Mouse (Mus musculus) heart, embryonic 12.5 days (tissue): ENCODE results near the gene Wnt4. TPM values are rescaled to one million over a fixed set of nuclear protein-coding genes. Genes with fewer than 3 reads are reported as not detected.

ENCODE experiments used
- ATAC-seq: fragments of 200-750 bp; cut with Nextera tagmentation; 2 replicates; pipeline ENCODE4 v1.8.0; 2017; ENCODE audit warnings: moderate TSS enrichment, moderate library complexity; ENCODE audit not compliant: insufficient number of reproducible peaks, low FRiP score
- H3K27ac ChIP-seq: fragments of 300-500 bp; sonication (generic); 2 replicates; pipeline ENCODE4 v1.5.1; 2016; ENCODE audit warnings: mild to moderate bottlenecking, moderate library complexity; ENCODE audit not compliant: poor library complexity, severe bottlenecking
- H3K27me3 ChIP-seq: fragments of 300-500 bp; sonication (generic); replicated peaks from 2 replicates; pipeline ENCODE4 v1.6.1; 2016; ENCODE audit warnings: mild to moderate bottlenecking, moderate library complexity
- H3K36me3 ChIP-seq: fragments of 300-500 bp; sonication (generic); 2 replicates; pipeline ENCODE4 v1.6.1; 2016; ENCODE audit warnings: mild to moderate bottlenecking, moderate library complexity
- H3K4me1 ChIP-seq: fragments of 300-500 bp; sonication (generic); replicated peaks from 2 replicates; pipeline ENCODE4 v1.6.1; 2016; ENCODE audit warnings: mild to moderate bottlenecking
- H3K4me2 ChIP-seq: fragments of 300-500 bp; sonication (generic); 2 replicates; pipeline ENCODE4 v1.6.1; 2016; ENCODE audit warnings: mild to moderate bottlenecking, moderate library complexity
- H3K4me3 ChIP-seq: fragments of 300-500 bp; sonication (generic); 2 replicates; pipeline ENCODE4 v1.5.1; 2016; ENCODE audit warnings: mild to moderate bottlenecking
- H3K9ac ChIP-seq: fragments of 300-500 bp; sonication (generic); 2 replicates; pipeline ENCODE4 v1.6.1; 2016; ENCODE audit warnings: mild to moderate bottlenecking, moderate library complexity
- H3K9me3 ChIP-seq: fragments of 300-500 bp; sonication (generic); replicated peaks from 2 replicates; pipeline ENCODE4 v1.6.1; 2016; ENCODE audit warnings: mild to moderate bottlenecking, moderate library complexity
- WGBS: fragments of 180-500 bp; shearing (Covaris S2); methylation state at CpG from one replicate; pipeline ENCODE4 v1.1.7; 2016; 5-methylcytosine and 5-hydroxymethylcytosine counted together
- polyA plus RNA-seq: library from polyadenylated mRNA; unstranded; fragments of >200 nt; fragmentation: Nextera tagmentation; extraction: Ambion mirVana; gene quantifications from 2 replicates; pipeline ENCODE4 v1.2.1, GENCODE M21; 2016

Gene Wnt4
- polyA plus RNA-seq, 1 experiment from 2014 or later: 3.1 TPM

DNA sequence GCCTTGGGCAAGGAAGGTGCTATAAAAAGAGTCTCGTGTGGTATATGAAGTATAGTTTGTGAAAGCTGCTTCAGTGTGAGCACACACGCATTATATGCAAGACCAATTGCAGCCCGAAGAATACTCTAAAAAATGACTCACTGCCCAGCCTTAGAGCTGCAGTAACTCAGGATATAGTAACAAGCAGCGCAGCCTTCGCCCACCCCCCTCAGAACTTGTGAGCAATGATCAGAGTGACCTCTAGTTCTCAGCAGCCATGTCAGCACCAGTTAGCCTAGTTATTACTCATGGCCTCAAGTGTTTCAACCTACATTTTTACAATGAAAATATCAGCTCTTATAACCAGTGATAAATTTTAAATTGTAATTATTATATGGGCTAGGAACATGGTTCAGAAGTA is 59.2 kb downstream of the Wnt4 start:
- H3K36me3 ChIP-seq: peaks cover 39% of the 10 kb centered on the region
- 74% methylated on average over 5 of the region's 5 CpGs for WGBS
- no peak overlapping the region for H3K9ac ChIP-seq
- H3K27ac ChIP-seq: no peak overlapping the region
- H3K4me1 ChIP-seq: peaks cover 38% of the 10 kb centered on the region
- H3K27me3 ChIP-seq: no peaks in the 10 kb centered on the region
- H3K4me3 ChIP-seq: no peak overlapping the region
- H3K9me3 ChIP-seq: no peaks in the 10 kb centered on the region
- H3K4me2 ChIP-seq: no peak overlapping the region
- ATAC-seq: no peak

DNA sequence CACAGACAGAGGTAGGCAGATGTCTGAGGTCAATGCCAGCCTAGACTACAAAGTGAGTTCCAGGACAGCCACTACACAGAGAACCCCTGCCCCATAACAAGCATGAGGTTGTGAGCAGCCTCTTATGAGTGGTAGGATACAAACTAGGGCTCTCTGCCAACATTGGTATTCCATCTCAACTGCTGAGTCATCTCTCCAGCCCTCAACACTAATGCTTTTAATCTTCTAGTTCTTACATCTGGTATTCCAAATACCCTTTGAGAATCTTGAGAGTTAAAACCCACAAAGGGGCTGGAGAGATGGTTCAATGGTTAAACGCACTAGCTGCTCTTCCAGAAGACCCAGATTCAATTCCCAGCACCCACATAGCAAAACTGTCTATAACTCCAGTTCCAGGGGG is 62.1 kb downstream of the Wnt4 start:
- H3K36me3 ChIP-seq: peaks cover 14% of the 10 kb centered on the region
- 77% methylated on average over 1 of the region's 1 CpGs for WGBS
- no peaks in the 10 kb centered on the region for H3K9me3 ChIP-seq
- H3K27me3 ChIP-seq: no peaks in the 10 kb centered on the region
- H3K27ac ChIP-seq: no peak overlapping the region
- no peak for ATAC-seq
- no peak overlapping the region for H3K4me3 ChIP-seq
- peaks cover 49% of the 10 kb centered on the region for H3K4me1 ChIP-seq
- no peak overlapping the region for H3K4me2 ChIP-seq
- no peak overlapping the region for H3K9ac ChIP-seq

DNA sequence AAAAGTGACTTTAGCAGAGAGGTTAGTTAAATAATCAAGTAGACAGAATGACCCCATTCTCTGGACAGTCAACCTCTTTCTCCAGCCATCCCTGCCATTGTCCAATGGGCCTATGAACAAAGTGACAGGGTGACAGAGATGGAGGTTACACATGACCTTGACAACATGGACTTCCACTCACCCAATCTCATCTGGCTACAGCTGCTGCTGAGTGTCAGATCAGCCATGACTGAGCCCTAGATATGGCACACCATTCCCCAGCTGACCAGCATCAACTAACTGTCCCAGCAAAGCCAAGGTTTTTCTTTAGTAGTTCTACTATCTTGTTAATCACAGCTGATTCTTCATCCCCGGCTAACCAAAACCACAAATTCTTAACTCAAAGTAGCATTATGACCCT is 65.5 kb downstream of the Wnt4 start:
- no peak overlapping the region for H3K4me2 ChIP-seq

DNA sequence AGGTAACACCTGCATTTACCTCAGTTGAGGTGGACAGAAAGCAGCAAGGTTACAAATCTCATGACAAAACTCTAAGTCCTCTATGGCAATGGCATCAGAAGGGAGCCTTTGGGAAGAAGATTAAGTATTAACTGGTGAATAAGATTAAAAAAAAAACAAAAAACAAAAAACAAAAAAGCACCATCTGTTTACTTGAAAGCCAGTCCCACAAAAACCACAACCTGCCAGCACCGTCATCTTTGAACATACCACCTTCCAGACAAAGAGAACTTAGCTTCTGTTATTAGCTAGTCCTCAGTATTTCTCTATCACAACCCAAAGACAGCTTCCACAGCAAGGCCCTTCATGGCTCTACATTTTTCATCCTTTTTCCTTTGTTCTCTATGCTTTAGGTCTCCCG is 67.8 kb downstream of the Wnt4 start:
- 88% methylated on average over 2 of the region's 2 CpGs for WGBS
- no peak overlapping the region for H3K27ac ChIP-seq
- no peak overlapping the region for H3K9ac ChIP-seq
- no peak for ATAC-seq
- H3K4me1 ChIP-seq: peaks cover 30% of the 10 kb centered on the region
- no peak overlapping the region for H3K4me3 ChIP-seq
- no peaks in the 10 kb centered on the region for H3K9me3 ChIP-seq
- H3K27me3 ChIP-seq: no peaks in the 10 kb centered on the region
- H3K36me3 ChIP-seq: peaks cover 21% of the 10 kb centered on the region
- H3K4me2 ChIP-seq: no peak overlapping the region

More for the DNA sequence above, 65.5 kb downstream of the Wnt4 start:
- Histone ChIP-seq H3K27me3 (no peaks in the 10 kb centered on the region), H3K36me3 (peaks cover 21% of the 10 kb centered on the region; the same call in 1 of the 2 replicates), H3K4me3 (no peak overlapping the region), H3K27ac (no peak overlapping the region), H3K9ac (no peak overlapping the region), H3K9me3 (no peaks in the 10 kb centered on the region), H3K4me1 (peaks cover 43% of the 10 kb centered on the region)
- no peak for ATAC-seq
- whole genome bisulfite sequencing: 78% methylated on average over 1 of the region's 1 CpGs

DNA sequence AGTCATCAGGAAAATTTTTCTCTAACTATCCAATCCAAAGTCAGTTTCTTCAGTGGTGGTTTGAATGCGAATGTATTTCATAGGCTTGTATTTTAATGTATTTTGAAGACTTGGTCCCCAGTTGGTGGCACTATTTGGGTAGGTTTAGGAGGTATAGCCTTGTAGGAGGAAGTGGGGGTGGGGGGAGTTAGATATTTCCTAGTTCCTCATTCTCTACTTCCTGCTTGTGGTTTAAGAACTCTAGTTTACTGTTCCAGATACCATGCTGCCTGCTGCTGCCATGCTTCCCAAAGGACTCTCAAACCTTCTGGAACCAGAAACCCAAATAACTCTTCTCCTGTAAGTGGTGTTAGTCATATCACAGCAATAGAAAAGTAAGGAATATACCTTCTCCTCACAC is 68.5 kb downstream of the Wnt4 start:
- no peak for ATAC-seq
- Histone ChIP-seq H3K9ac (no peak overlapping the region), H3K4me1 (peaks cover 28% of the 10 kb centered on the region), H3K27me3 (no peaks in the 10 kb centered on the region), H3K27ac (no peak overlapping the region), H3K4me2 (no peak overlapping the region), H3K4me3 (no peak overlapping the region), H3K9me3 (no peaks in the 10 kb centered on the region), H3K36me3 (peaks cover 28% of the 10 kb centered on the region)
- 88% methylated on average over 1 of the region's 1 CpGs for WGBS

Other genes starting within 250 kb of the Wnt4 start
- 4.1 and 4.3 TPM in 2 replicates for gene Zbtb40, start 228.7 kb upstream of the Wnt4 start, polyA plus RNA-seq
- gene Cdc42, start 80.2 kb downstream of the Wnt4 start, polyA plus RNA-seq: 528 and 544 TPM in 2 replicates
- gene Cela3a, start 132.3 kb downstream of the Wnt4 start, polyA plus RNA-seq: not detected in 2 replicates
- not detected in 2 replicates for gene Cela3b, start 153.1 kb downstream of the Wnt4 start, polyA plus RNA-seq
- not detected in 2 replicates for gene 1700013G24Rik, start 175.8 kb downstream of the Wnt4 start, polyA plus RNA-seq
- 51.8 and 61.5 TPM in 2 replicates for gene Hspg2, start 191.3 kb downstream of the Wnt4 start, polyA plus RNA-seq